Mouse (Mus musculus): ENCODE data around the gene Pja2.
"Not testable (repeated sequence)": the region's sequence is repeated elsewhere in the genome, so short reads cannot be mapped to it uniquely, and the experiment has no call there.

The Pja2 gene

GRCm38 (mm10) chr17:64331898-64332769 lies at the start of gene Pja2:
Gene Pja2 (minus strand): TSS chr17:64331916.
- peak; percentile 100 for DNase-seq

DNA sequence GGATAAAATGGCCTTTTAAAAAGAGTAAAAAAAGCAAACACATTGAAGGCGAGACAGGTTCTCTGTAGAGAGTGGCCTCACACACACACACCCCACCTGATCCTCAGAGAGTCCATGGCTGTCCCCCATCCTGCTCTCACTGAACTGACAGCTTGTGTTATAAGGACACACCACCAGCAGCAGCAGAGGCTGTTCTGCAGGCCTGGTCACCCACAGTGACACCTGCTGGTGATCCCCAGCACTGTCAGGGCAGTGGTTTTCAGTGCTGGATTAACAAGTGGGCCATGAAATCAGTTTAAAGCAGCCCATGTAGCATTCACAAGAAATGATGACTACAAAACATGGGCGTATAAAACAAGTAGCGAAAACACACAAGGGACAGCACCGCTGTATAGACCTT lies 43.6 kb upstream of the Pja2 start:
- DNase-seq: peak; percentile 81 to 88

DNA sequence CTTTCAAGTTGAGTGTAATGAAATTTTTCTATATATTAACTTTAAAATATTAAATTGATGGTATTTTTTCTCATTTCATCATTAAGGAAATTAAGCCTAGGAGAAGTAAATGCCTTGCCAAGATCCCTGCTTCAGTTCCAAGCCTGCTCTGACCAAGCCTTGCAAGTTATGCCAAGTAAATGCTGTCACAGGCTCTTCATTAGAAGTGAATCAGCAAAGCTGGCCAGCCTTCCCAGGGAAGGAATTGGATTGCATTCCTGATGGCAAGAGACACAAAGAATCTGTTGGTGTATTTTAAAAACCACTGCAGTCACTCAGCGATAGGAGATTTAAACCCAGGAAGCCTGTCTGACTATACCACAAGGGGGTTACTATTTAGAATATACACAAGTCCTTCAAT lies 32.0 kb upstream of the Pja2 start:
- DNase-seq: peak; percentile 40 to 71

- peak in 1 of 2 experiments; percentile 14 for DNase-seq
These were observed 30.9 kb upstream of the Pja2 start for GRCm38 (mm10) chr17:64362570-64362969.

DNA sequence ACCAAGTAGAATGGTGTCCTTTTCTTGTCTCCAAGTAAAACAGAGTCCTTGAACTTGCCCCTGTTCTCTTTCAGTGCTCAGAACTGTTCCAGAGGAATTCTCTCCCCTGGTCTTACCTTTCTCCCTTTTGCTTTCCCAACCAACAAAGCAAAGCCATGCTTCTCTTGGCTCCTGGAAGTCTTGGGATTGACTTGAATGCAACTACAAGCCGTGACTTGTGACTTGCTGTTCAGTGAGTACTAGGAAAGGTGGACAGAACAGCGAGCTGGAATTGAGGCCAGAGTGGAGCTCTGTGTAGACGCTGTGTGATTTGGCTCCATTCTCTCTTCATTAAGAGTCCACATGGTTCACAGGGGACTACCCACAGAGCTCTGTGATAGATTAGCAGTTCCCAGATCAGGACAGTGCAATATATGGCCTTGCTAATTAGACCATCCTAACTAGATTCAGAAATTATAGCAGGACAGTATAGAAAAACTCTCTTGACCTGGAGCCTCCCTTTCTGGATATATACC lies 30.3 kb upstream of the Pja2 start:
- peak; percentile 19 to 43 for DNase-seq

DNA sequence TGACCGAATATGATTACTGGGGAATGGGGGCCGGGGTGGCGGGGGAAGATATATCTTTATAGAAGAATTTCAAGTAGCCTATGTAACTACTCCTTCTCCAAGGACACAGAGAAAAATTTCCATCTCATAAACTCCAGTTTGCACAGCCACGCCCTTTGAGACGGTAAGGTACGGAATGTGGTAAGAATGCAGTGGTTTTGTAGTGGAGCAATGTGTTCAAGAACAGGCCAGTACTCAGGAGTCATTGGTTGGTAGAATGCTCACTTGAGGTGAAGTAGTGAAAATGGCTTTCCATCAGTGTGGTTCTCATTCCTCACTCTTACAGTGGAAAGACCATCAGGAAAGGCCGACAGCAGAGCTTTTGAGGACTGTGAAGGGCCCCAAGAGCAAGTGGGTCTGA lies 22.2 kb upstream of the Pja2 start:
- DNase-seq: no peak

- no peak for DNase-seq
These were observed 14.4 kb upstream of the Pja2 start for GRCm38 (mm10) chr17:64346135-64346534.

DNA sequence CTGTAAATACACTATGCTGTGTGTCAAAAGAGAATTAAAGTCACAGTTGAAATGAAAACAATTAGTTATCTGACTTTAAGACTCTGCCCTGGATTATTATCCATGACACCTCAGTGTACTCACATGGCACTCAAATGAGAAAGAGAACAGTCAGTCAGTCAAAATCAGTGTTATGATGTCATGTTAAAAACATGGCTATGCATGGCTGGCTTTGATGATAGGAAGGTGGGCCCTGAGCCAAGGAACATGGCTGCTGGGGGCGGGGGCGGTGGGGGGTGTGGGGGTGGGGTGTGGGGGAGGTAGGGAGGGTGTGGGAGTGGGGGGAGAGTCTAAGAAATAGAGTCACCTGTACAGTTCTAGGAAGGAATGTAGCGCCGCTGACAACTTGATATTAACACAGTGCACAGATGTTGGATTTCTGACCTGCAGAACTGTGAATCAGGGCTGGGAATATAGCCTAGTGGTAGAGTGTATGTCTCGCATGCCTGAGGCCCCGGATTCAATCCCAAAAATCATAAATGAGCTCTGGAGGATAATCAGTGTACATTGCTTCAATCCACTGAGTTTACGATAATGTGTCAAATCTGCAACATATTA lies 13.0 kb upstream of the Pja2 start:
- no peak for DNase-seq

- no peak for DNase-seq
These were observed 10.0 kb upstream of the Pja2 start for GRCm38 (mm10) chr17:64341698-64342097.

GRCm38 (mm10) chr17:64339752-64340151 lies 8.0 kb upstream of the Pja2 start:
- DNase-seq: no peak

DNA sequence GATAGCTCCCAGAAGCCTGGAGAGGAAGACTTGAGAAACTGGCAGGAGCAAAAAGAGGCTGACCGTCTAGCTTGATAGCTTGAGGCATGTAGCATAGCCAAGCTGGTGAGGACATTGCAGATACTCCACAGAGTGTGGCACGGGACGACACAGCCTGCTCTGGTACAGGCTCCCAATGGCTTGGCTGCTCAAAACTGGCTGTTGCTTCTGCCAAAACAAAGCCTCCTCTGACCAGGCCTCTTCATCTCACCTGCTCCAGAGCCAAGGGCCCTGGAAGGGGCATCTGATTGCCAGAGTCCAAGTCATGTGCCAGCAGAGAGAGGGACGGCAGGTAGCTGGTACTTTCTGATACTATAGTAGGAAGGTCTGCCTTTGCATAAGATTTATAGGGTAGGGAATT lies 5.5 kb upstream of the Pja2 start:
- DNase-seq: peak; percentile 56 to 69

GRCm38 (mm10) chr17:64333956-64334355 lies 2.2 kb upstream of the Pja2 start:
- DNase-seq: no peak

DNA sequence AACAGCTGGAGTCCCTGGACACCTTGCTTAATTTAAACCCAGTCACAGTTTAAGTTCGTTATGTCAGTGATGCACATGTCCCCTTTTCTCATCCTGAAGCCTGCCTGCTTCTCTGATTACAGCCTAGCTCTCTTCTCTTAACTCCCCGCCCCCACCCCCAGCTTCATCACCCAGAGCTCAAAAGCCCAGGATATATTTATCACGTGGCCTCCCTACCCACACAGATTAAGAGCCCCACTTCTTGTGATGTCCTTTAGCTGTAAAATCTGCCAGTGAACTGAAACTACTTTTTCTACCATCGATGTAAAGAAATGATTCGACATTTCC lies 1.0 kb upstream of the Pja2 start:
- no peak for DNase-seq

DNA sequence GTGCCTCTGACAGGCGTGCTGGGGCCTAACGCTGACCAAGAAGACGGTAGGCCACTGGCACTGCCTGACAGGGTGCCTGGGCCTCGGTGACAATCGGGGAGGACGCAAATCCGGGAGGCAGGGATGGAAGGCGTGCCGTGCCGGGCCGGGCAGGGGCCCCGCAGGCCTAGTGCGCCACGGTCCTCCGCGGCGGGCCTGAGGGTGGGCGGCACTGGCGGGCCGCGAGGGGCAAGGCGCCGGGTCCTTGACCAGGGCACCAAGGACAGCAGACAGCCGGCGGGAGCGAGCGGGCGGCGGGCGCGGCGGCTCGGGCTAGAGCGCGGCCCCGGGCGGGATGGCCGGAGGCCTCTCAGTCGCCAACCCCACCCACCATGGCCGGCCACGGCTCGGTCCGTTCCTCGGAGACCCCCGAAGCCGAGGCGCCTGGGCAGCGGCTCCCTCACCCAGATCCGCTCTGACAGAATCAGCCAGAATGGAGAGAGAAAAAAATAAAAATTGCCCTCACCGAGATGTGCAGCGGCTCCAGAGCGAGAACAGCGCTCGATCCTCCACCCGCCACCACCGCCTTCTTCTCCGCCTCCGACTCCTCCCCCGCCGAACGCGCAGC lies 322 bp downstream of the Pja2 start:
- DNase-seq: no peak

DNA sequence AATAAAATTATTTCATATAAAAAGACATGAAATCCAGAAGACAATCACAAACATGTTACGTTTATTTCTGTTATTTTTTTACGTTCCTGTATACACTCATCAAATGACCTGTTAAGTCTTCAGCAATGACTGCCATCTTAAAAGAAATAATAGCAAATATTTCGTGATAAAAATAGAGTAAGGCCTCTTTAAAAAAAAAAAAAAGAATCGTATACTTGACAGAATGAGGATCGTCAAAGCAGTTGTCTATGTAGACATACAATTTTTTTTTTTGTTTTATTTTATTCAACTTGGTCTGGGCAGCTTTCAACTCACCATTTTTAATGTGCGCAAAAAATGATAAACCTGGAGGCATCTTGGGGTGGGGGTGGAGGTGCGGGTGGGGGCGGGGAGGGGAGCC lies 831 bp downstream of the Pja2 start:
- DNase-seq: no peak

DNA sequence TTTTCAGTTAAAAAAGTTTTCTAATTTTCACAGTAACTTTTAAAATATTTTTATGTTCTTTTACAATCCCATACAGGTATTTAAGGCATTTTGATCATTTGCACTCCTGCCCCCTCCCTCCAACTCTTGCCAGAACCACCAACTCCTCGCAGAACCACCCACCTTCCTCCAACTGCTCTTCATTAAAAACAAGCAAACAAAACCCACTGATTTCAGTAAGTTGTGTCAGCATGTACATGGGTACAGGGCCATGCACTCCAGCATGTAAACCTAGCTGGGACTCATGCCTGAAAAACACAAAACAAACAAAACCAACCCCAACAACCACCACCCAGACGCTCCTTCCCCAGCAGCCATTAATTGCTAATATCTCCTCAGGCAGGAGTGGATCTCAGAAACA lies 7.2 kb downstream of the Pja2 start:
- DNase-seq: no peak

DNA sequence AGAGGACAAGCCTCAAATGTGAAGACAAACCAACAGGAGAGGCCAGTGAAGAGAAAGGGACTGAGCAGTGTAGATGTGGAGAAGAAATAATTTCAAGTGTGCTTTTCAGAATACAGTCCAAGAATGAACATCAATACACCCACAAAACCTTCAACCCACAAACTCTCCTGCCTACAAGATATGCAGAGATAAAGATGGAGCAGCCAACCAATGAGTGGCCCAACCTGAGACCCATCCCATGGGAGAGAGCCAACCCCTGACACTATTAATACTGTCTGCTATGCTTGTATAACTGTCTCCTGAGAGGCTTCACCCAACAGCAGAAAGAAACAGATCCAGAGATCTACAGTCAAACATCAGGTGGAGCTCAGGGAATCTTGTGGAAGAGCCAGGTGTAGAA lies 16.3 kb downstream of the Pja2 start:
- no peak for DNase-seq

DNA sequence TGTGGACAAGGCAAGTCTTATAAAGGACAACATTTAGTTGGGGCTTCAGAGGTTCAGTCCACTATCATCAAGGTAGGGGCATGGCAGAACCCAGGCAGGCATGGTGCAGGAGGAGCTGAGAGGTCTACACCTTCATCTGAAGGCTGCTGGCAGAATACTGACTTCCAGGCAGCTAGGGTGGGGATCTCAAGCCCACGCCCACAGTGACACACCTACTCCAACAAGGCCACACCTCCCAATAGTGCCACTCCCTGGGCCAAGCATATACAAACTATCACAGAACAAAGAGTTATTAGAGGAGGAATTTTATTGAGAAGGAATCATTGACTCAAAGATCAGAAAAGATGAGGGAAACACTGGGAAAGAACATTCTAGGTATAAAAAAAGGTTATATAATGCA lies 17.2 kb downstream of the Pja2 start:
- not testable (repeated sequence) for DNase-seq

DNA sequence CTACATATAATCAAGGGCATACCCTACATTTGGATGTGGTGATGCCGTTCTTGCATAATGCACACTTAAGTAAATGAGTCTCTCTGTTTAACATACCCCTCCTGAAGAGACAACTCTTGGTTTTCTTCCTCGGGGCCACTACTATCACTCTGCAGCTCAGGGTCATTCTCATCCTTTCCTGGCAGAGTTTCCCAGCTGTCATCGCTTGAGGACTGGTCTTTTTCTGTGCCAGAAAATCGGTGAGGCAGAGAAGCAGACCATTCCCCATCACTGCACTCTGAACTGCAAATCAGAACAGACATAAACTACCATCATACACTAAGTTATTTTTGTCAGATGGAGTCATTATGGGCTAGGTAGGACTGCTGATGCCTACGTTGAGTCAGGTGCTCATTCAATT lies 34.1 kb downstream of the Pja2 start:
- DNase-seq: no peak

- no peak for DNase-seq
These were observed 39.0 kb downstream of the Pja2 start for GRCm38 (mm10) chr17:64292740-64293139.

GRCm38 (mm10) chr17:64289684-64290083 lies 42.0 kb downstream of the Pja2 start:
- peak in 1 of 2 experiments; percentile 59 for DNase-seq

GRCm38 (mm10) chr17:64288000-64288399 lies 43.7 kb downstream of the Pja2 start:
- DNase-seq: peak; percentile 56 to 77

GRCm38 (mm10) chr17:64286836-64287235 lies 44.9 kb downstream of the Pja2 start:
- DNase-seq: no peak

DNA sequence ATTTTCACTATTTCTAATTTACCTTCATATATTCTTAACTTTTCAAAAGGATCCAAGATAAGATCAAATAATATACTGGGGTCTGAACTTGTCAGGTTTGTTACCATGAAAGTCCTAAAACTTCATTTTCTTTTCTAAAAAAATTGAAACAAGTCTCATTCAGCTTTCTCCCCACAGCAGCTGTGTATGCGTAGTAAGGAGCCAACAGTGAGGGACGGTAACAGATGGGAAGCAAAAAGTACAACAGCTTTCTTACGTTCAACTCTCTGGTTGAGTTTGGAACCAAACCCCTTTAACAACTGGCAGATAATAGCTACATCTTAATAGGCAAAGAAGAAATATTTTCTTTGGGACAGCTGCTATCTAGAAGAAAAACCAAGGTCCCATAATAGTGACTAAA lies 50.3 kb downstream of the Pja2 start:
- not testable (repeated sequence) for DNase-seq

All from cerebellum, postnatal 25 days (tissue).